Mouse (Mus musculus): ENCODE results near the gene Fitm1.

GRCm38 (mm10) chr14:55585566-55585960 is 10.1 kb downstream of the Fitm1 start:
- TF ChIP-seq POLR2A (IDR thresholded peaks at IDR 0.05; ENCODE audit: borderline replicate concordance, control insufficient read depth, low read depth, low read length) = no peak
- TF ChIP-seq CTCF (IDR thresholded peaks at IDR 0.05; ENCODE audit: control insufficient read depth, insufficient read depth, low read length) = no peak

Measured in bone marrow, adult 2 months (tissue).